Mouse (Mus musculus) ES-E14 (cell line): ENCODE measurements around the gene C1ra.
A peak's percentile ranks its signal among the peaks of the same experiment; 100 is the strongest.

ENCODE experiments used
- CHD2 ChIP-seq: IDR thresholded peaks from 2 replicates; pipeline ENCODE4 v1.6.1; 2014; ENCODE audit warnings: mild to moderate bottlenecking, low read depth, low read length, inconsistent platforms
- HCFC1 ChIP-seq: IDR thresholded peaks from 2 replicates; pipeline ENCODE4 v1.6.1; 2012; ENCODE audit warnings: low read length, inconsistent platforms, borderline replicate concordance; ENCODE audit not compliant: insufficient read depth
- MAFK ChIP-seq: IDR thresholded peaks from 2 replicates; pipeline ENCODE4 v1.6.1; 2014; ENCODE audit warnings: mild to moderate bottlenecking, low read depth, low read length, inconsistent platforms; ENCODE audit not compliant: insufficient read depth
- ZC3H11A ChIP-seq: IDR thresholded peaks from 2 replicates; pipeline ENCODE4 v1.6.1; 2012; ENCODE audit warnings: low read depth, mild to moderate bottlenecking, inconsistent platforms, low read length, borderline replicate concordance
- ZNF384 ChIP-seq: IDR thresholded peaks from 2 replicates; pipeline ENCODE4 v1.6.1; 2012; ENCODE audit warnings: low read depth, low read length, inconsistent platforms

GRCm38 (mm10) chr6:124481571-124481970 is 30.6 kb upstream of the C1ra start:
- TF ChIP-seq ZC3H11A: no peak
- no peak for TF ChIP-seq HCFC1
- TF ChIP-seq CHD2: 0 out of 2 replicates have a peak, but pooled peaks have one; percentile 41
- TF ChIP-seq MAFK: no peak
- TF ChIP-seq ZNF384: no peak
